Mouse (Mus musculus) liver, postnatal 0 days (tissue): ENCODE results near the gene Gm49391.
"Not testable (repeated sequence)": the region's sequence is repeated elsewhere in the genome, so short reads cannot be mapped to it uniquely, and the experiment has no call there.

Source experiments
- CTCF ChIP-seq: sonication (generic); IDR thresholded peaks from 2 replicates; pipeline ENCODE4 v1.5.1; 2016; ENCODE audit warnings: antibody characterized with exemption, low read depth
- EP300 ChIP-seq: IDR thresholded peaks from 2 replicates; pipeline ENCODE4 v1.6.1; 2016; ENCODE audit warnings: antibody characterized with exemption, low read depth, mild to moderate bottlenecking

DNA sequence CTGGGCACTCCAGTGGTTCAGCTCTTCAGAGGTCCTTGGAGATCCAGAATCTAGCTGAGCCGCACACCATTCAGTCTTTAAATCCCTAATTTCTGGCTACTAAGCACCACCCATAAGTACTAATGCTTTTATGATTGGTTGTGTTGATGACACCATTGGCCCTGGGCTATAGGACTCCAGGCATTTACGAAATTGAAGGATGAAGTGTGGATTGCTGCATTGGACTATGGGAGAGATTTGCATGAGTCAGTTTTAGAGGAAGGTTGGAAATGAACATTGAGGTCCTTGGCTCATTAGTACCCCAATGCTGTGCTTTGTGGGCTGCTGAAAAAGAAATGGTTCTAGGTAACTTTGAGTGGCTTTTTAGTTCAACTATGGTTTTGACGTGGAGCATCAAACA, 5.5 kb upstream of the Gm49391 start, which contains the start of gene Tpbpa:
- not testable (repeated sequence) for TF ChIP-seq CTCF, EP300
